Mouse (Mus musculus) spleen, adult 2 months (tissue): ENCODE results near the gene Elmo3. TPM values are rescaled to one million over a fixed set of nuclear protein-coding genes. Genes with fewer than 3 reads are reported as not detected.

Experiments
- DNase-seq, 2 experiments: peaks; one replicate each; pipeline versions ENCODE4 v3.0.0 to v3.0.0-alpha.2; 2012 to 2021; ENCODE audit warnings: low spot score in 2 of 2, low read depth in 1 of 2
- H3K27ac ChIP-seq: fragments of 200-500 bp; 2 replicates; pipeline ENCODE4 v1.5.1; 2012; ENCODE audit warnings: low read length, inconsistent platforms; ENCODE audit not compliant: insufficient read depth
- H3K27me3 ChIP-seq: fragments of 200-500 bp; 2 replicates; pipeline ENCODE4 v1.6.1; 2012; ENCODE audit warnings: mild to moderate bottlenecking, moderate library complexity, low read length, inconsistent platforms; ENCODE audit not compliant: control insufficient read depth, insufficient read depth
- H3K36me3 ChIP-seq: fragments of 200-500 bp; 2 replicates; pipeline ENCODE4 v1.6.1; 2012; ENCODE audit warnings: mild to moderate bottlenecking, low read length, inconsistent platforms; ENCODE audit not compliant: control insufficient read depth, insufficient read depth
- H3K4me1 ChIP-seq: fragments of 200-500 bp; 2 replicates; pipeline ENCODE4 v1.6.1; 2011; ENCODE audit warnings: inconsistent platforms; ENCODE audit not compliant: control insufficient read depth, insufficient read depth, insufficient read length
- H3K4me3 ChIP-seq: fragments of 200-500 bp; 2 replicates; pipeline ENCODE4 v1.5.1; 2011; ENCODE audit warnings: mild to moderate bottlenecking, inconsistent platforms; ENCODE audit not compliant: insufficient read depth, insufficient read length; ENCODE audit errors: extremely low read depth
- CTCF ChIP-seq: fragments of 200-500 bp; IDR thresholded peaks from 2 replicates; pipeline ENCODE4 v1.5.1; 2011; ENCODE audit warnings: mild to moderate bottlenecking, inconsistent platforms; ENCODE audit not compliant: insufficient read depth, insufficient read length, insufficient replicate concordance; ENCODE audit errors: extremely low read depth
- POLR2A ChIP-seq: fragments of 200-500 bp; IDR thresholded peaks from 2 replicates; pipeline ENCODE4 v1.6.1; 2011; ENCODE audit warnings: low read depth, low read length, inconsistent platforms
- WGBS: fragments of 180-500 bp; shearing (Covaris S2); methylation state at CpG from one replicate; pipeline ENCODE4 v1.1.7; 2018; 5-methylcytosine and 5-hydroxymethylcytosine counted together
- polyA plus RNA-seq: library from polyadenylated mRNA; depleted of rRNA; stranded (reverse); fragments of >200 nt; gene quantifications from 2 replicates; pipeline ENCODE4 v1.2.3, GENCODE M21; 2012

Elmo3 gene
- polyA plus RNA-seq, 1 experiment, result 7.7 TPM

- DNase-seq, result no peak
- peak overlapping the region; percentile 37; the same call in 1 of the 2 replicates for H3K4me3 ChIP-seq
- peaks cover 4% of the 10 kb centered on the region for H3K36me3 ChIP-seq
- H3K27ac ChIP-seq, result no peak overlapping the region
- WGBS, result 42% methylated on average over 10 of the region's 10 CpGs
- 0 out of 2 replicates have a peak, but pooled peaks cover 5% of the 10 kb centered on the region for H3K27me3 ChIP-seq
- TF ChIP-seq POLR2A (no peak), CTCF (no peak)
- peaks cover 15% of the 10 kb centered on the region for H3K4me1 ChIP-seq
Observed at GRCm38 (mm10) chr8:105269075-105269458, 36.3 kb upstream of the Elmo3 start.

- peaks cover 15% of the 10 kb centered on the region for H3K4me1 ChIP-seq
- peak in 1 of 2 experiments; percentile 40 for DNase-seq
- H3K36me3 ChIP-seq, result peaks cover 4% of the 10 kb centered on the region
- no peak for TF ChIP-seq POLR2A
- no peak for TF ChIP-seq CTCF
- 4% methylated on average over 42 of the region's 42 CpGs for WGBS
- H3K27me3 ChIP-seq, result 0 out of 2 replicates have a peak, but pooled peaks cover 5% of the 10 kb centered on the region
- peak within 1 kb of the TSS; percentile 37; the same call in 1 of the 2 replicates for H3K4me3 ChIP-seq
- no peak within 1 kb of the TSS for H3K27ac ChIP-seq
Observed at GRCm38 (mm10) chr8:105269461-105269947, 35.9 kb upstream of the Elmo3 start, which contains the start of gene Hsf4. Gene Hsf4, plus strand, starts transcription at chr8:105269801.

- TF ChIP-seq CTCF, result no peak
- no peak for TF ChIP-seq POLR2A
- H3K36me3 ChIP-seq, result peaks cover 4% of the 10 kb centered on the region
- no peak for DNase-seq
- 17% methylated on average over 39 of the region's 39 CpGs for WGBS
- no peak overlapping the region for H3K27ac ChIP-seq
- peak overlapping the region; percentile 37; the same call in 1 of the 2 replicates for H3K4me3 ChIP-seq
- peaks cover 15% of the 10 kb centered on the region for H3K4me1 ChIP-seq
- H3K27me3 ChIP-seq, result peaks cover 6% of the 10 kb centered on the region; the same call in 1 of the 2 replicates
Observed at GRCm38 (mm10) chr8:105270101-105270915, 35.1 kb upstream of the Elmo3 start.

GRCm38 (mm10) chr8:105270916-105271186, 34.5 kb upstream of the Elmo3 start:
- DNase-seq, result no peak
- no peak overlapping the region for H3K4me3 ChIP-seq
- peaks cover 16% of the 10 kb centered on the region for H3K4me1 ChIP-seq
- H3K27ac ChIP-seq, result no peak overlapping the region
- peaks cover 4% of the 10 kb centered on the region for H3K36me3 ChIP-seq
- TF ChIP-seq CTCF (no peak), POLR2A (no peak)
- H3K27me3 ChIP-seq, result peaks cover 9% of the 10 kb centered on the region; the same call in 1 of the 2 replicates
- 25% methylated on average over 11 of the region's 11 CpGs for WGBS

GRCm38 (mm10) chr8:105275387-105275786, 30.0 kb upstream of the Elmo3 start:
- peaks cover 16% of the 10 kb centered on the region for H3K27me3 ChIP-seq
- WGBS, result 24% methylated on average over 11 of the region's 11 CpGs
- no peak for DNase-seq
- no peaks in the 10 kb centered on the region for H3K36me3 ChIP-seq
- H3K4me3 ChIP-seq, result no peak overlapping the region
- H3K27ac ChIP-seq, result no peak overlapping the region
- peaks cover 17% of the 10 kb centered on the region for H3K4me1 ChIP-seq
- no peak for TF ChIP-seq CTCF
- TF ChIP-seq POLR2A, result no peak

GRCm38 (mm10) chr8:105275840-105276239, 29.6 kb upstream of the Elmo3 start, which contains the start of gene Nol3:
Gene Nol3, plus strand, starts transcription at chr8:105276140.
- no peak for DNase-seq
- Histone ChIP-seq H3K4me3 (peak within 1 kb of the TSS; percentile 41; the same call in 1 of the 2 replicates), H3K27me3 (peaks cover 16% of the 10 kb centered on the region), H3K4me1 (peaks cover 14% of the 10 kb centered on the region), H3K27ac (no peak within 1 kb of the TSS), H3K36me3 (no peaks in the 10 kb centered on the region)
- no peak for TF ChIP-seq POLR2A
- no peak for TF ChIP-seq CTCF
- WGBS, result 13% methylated on average over 10 of the region's 10 CpGs

- no peak for TF ChIP-seq CTCF
- no peak for TF ChIP-seq POLR2A
- H3K27ac ChIP-seq, result no peak overlapping the region
- H3K4me3 ChIP-seq, result peak overlapping the region; percentile 41; the same call in 1 of the 2 replicates
- WGBS, result 7% methylated on average over 30 of the region's 30 CpGs
- no peaks in the 10 kb centered on the region for H3K36me3 ChIP-seq
- H3K4me1 ChIP-seq, result peaks cover 14% of the 10 kb centered on the region
- no peak for DNase-seq
- peaks cover 16% of the 10 kb centered on the region for H3K27me3 ChIP-seq
Observed at GRCm38 (mm10) chr8:105276292-105277120, 28.9 kb upstream of the Elmo3 start.
